Mouse (Mus musculus) midbrain, postnatal 0 days (tissue): ENCODE results near the gene Gpr156. TPM values are rescaled to one million over a fixed set of nuclear protein-coding genes. Genes with fewer than 3 reads are reported as not detected.

ENCODE experiments used
- ATAC-seq: fragments of 200-750 bp; cut with Nextera tagmentation; 2 replicates; pipeline ENCODE4 v1.8.0; 2017; ENCODE audit warnings: moderate number of reproducible peaks, mild to moderate bottlenecking, moderate TSS enrichment, moderate library complexity; ENCODE audit not compliant: low FRiP score
- DNase-seq: peaks from one replicate; pipeline ENCODE4 v3.0.0-alpha.2; 2015; ENCODE audit warnings: low spot score
- H3K27ac ChIP-seq: fragments of 300-500 bp; sonication (generic); 2 replicates; pipeline ENCODE4 v1.5.1; 2014; ENCODE audit warnings: low read depth, mild to moderate bottlenecking, low read length, mixed read lengths
- H3K27me3 ChIP-seq: fragments of 300-500 bp; sonication (generic); 2 replicates; pipeline ENCODE4 v1.6.1; 2014; ENCODE audit warnings: low read length, control low read depth, mixed read lengths; ENCODE audit not compliant: insufficient read depth
- H3K36me3 ChIP-seq: fragments of 300-500 bp; sonication (generic); 2 replicates; pipeline ENCODE4 v1.6.1; 2014; ENCODE audit warnings: low read length, control low read depth, mixed read lengths; ENCODE audit not compliant: insufficient read depth
- H3K4me1 ChIP-seq: fragments of 300-500 bp; sonication (generic); 2 replicates; pipeline ENCODE4 v1.6.1; 2014; ENCODE audit warnings: mild to moderate bottlenecking, control low read depth, antibody characterized with exemption, low read length, mixed read lengths; ENCODE audit not compliant: insufficient read depth
- H3K4me2 ChIP-seq: fragments of 300-500 bp; sonication (generic); 2 replicates; pipeline ENCODE4 v1.6.1; 2014; ENCODE audit warnings: low read depth, mild to moderate bottlenecking, low read length, mixed read lengths; ENCODE audit not compliant: poor library complexity, severe bottlenecking
- H3K4me3 ChIP-seq: fragments of 300-500 bp; sonication (generic); 2 replicates; pipeline ENCODE4 v1.5.1; 2014; ENCODE audit warnings: low read depth, mild to moderate bottlenecking, low read length, moderate library complexity
- H3K9ac ChIP-seq: fragments of 300-500 bp; sonication (generic); replicated peaks from 2 replicates; pipeline ENCODE4 v1.6.1; 2014; ENCODE audit warnings: mild to moderate bottlenecking, low read length, moderate library complexity, mixed read lengths; ENCODE audit not compliant: poor library complexity, severe bottlenecking
- H3K9me3 ChIP-seq: fragments of 300-500 bp; sonication (generic); 2 replicates; pipeline ENCODE4 v1.6.1; 2016; ENCODE audit warnings: low read length, control low read depth
- CTCF ChIP-seq: IDR thresholded peaks from 2 replicates; pipeline ENCODE4 v1.5.1; 2016; ENCODE audit warnings: antibody characterized with exemption, mild to moderate bottlenecking
- WGBS: fragments of 180-500 bp; shearing (Covaris S2); extraction: QIAGEN DNeasy Blood & Tissue Kit; methylation state at CpG from one replicate; pipeline ENCODE4 v1.1.7; 2014; 5-methylcytosine and 5-hydroxymethylcytosine counted together
- polyA plus RNA-seq: library from polyadenylated mRNA; unstranded; fragments of >200 nt; fragmentation: Nextera tagmentation; extraction: Ambion mirVana; gene quantifications from 2 replicates; pipeline ENCODE4 v1.2.1, GENCODE M21; 2015
- total RNA-seq: library from RNA; depleted of rRNA; stranded (reverse); fragments of >200 nt; gene quantifications from 2 replicates; pipeline ENCODE4 v1.2.3, GENCODE M21; 2014

Gpr156 gene
- total and polyA plus RNA-seq, 2 experiments from 2014 or later: 2.9 to 6.1 TPM

DNA sequence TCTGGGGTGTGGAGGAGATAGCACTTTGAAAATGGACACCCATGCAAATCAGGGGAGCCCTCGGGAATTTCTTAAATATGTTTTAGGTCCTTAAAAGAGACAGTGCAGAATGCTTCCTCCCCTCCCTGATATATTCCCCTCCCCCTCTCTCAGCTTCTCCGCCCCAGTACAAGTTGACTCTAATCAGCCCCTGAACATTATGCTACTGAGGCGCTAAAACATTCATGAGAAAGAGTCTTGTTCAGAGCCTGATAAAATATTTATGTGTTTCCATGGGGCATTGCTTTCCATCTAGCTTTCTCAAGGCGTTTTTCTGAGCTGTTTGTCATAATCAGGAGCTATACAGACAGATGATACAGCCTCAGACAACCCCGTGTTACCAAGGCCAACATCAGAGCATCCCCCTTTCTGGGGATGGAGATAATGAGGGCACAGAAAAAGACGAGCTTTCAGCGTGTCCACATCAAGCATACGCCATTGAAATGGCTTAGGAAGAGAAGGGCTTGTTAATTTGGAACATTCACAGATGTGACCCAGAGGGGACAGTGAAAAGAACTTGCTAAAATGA lies 4.6 kb downstream of the Gpr156 start:
- H3K27ac ChIP-seq: peak overlapping the region; percentile 47; the same call in 1 of the 2 replicates
- WGBS: 22% methylated on average over 8 of the region's 8 CpGs
- H3K4me2 ChIP-seq: no peak overlapping the region
- no peak overlapping the region for H3K9ac ChIP-seq
- no peak for DNase-seq
- H3K4me3 ChIP-seq: no peak overlapping the region
- ATAC-seq: peak; percentile 66; the same call in 1 of the 2 replicates
- H3K36me3 ChIP-seq: no peaks in the 10 kb centered on the region
- H3K27me3 ChIP-seq: no peaks in the 10 kb centered on the region
- no peaks in the 10 kb centered on the region for H3K9me3 ChIP-seq
- TF ChIP-seq CTCF: no peak
- peaks cover 5% of the 10 kb centered on the region; the same call in 1 of the 2 replicates for H3K4me1 ChIP-seq

DNA sequence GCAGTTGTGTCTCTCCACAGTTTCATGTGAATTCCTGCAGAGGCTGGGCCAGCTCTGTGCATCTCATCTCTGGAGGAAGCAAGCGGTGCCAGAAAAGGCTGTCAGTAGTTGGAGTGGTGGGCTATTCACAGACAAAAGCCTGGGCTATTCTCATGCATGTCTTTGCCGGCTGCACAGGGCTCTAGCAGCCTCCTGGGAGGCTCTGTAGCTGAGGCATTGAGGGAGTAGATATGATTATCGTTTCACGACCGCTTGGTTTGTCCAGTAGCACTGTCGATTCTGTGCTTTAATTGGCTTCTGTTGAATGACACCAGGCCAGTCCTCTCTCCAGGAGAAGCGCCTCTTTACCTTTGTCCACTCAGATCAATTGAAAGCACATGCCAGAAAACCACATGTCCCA lies 9.8 kb downstream of the Gpr156 start:
- no peak overlapping the region for H3K4me3 ChIP-seq
- 14% methylated on average over 7 of the region's 7 CpGs for WGBS
- TF ChIP-seq CTCF: no peak
- H3K27me3 ChIP-seq: no peaks in the 10 kb centered on the region
- H3K4me2 ChIP-seq: peak overlapping the region; percentile 24
- H3K9ac ChIP-seq: no peak overlapping the region
- peak; percentile 44; the same call in 1 of the 2 replicates for ATAC-seq
- H3K9me3 ChIP-seq: no peaks in the 10 kb centered on the region
- peak overlapping the region; percentile 59; the same call in 1 of the 2 replicates for H3K27ac ChIP-seq
- no peaks in the 10 kb centered on the region for H3K36me3 ChIP-seq
- DNase-seq: peak; percentile 63
- H3K4me1 ChIP-seq: no peaks in the 10 kb centered on the region

- Histone ChIP-seq H3K27me3 (no peaks in the 10 kb centered on the region), H3K4me2 (no peak overlapping the region), H3K4me3 (no peak overlapping the region), H3K36me3 (no peaks in the 10 kb centered on the region), H3K9me3 (no peaks in the 10 kb centered on the region), H3K9ac (no peak overlapping the region), H3K4me1 (no peaks in the 10 kb centered on the region), H3K27ac (no peak overlapping the region)
- DNase-seq (no peak), ATAC-seq (no peak)
- 13% methylated on average over 4 of the region's 4 CpGs for WGBS
- TF ChIP-seq CTCF: no peak
Observed at GRCm38 (mm10) chr16:37927117-37927516, 10.8 kb downstream of the Gpr156 start.

DNA sequence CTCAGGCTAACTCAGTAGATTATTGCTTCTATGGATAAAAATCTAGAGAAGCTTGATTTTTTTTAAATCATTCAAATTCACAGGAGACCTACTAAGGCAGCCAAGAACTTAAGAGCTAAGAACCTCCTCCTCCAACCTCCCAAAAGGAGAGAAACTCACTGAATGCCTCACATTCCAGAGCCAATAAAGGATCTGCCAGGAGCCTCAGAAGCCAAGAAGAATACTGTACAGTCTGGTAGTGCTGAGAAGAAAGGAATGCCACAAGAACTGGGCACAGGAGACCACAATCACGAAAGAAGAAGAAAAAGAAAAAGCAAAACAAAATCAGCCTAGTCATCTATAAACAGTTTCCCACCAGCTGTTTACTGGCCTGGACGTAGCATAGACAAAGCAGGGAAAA lies 12.7 kb downstream of the Gpr156 start:
- no peak overlapping the region for H3K9ac ChIP-seq
- no peak overlapping the region for H3K4me3 ChIP-seq
- H3K4me1 ChIP-seq: no peaks in the 10 kb centered on the region
- no peak overlapping the region for H3K27ac ChIP-seq
- WGBS: 66% methylated on average over 2 of the region's 2 CpGs
- no peak overlapping the region for H3K4me2 ChIP-seq
- TF ChIP-seq CTCF: no peak
- no peaks in the 10 kb centered on the region for H3K36me3 ChIP-seq
- no peaks in the 10 kb centered on the region for H3K9me3 ChIP-seq
- no peaks in the 10 kb centered on the region for H3K27me3 ChIP-seq
- no peak for DNase-seq
- ATAC-seq: no peak

- no peak overlapping the region for H3K4me2 ChIP-seq
- no peaks in the 10 kb centered on the region for H3K9me3 ChIP-seq
- TF ChIP-seq CTCF: peak; percentile 29; the same call in 1 of the 2 replicates
- DNase-seq (no peak), ATAC-seq (no peak)
- no peaks in the 10 kb centered on the region for H3K4me1 ChIP-seq
- no peaks in the 10 kb centered on the region for H3K36me3 ChIP-seq
- WGBS: 81% methylated on average over 2 of the region's 2 CpGs
- H3K27me3 ChIP-seq: no peaks in the 10 kb centered on the region
- H3K4me3 ChIP-seq: no peak overlapping the region
- no peak overlapping the region for H3K27ac ChIP-seq
- H3K9ac ChIP-seq: no peak overlapping the region
Observed at GRCm38 (mm10) chr16:37929626-37930025, 13.3 kb downstream of the Gpr156 start.

DNA sequence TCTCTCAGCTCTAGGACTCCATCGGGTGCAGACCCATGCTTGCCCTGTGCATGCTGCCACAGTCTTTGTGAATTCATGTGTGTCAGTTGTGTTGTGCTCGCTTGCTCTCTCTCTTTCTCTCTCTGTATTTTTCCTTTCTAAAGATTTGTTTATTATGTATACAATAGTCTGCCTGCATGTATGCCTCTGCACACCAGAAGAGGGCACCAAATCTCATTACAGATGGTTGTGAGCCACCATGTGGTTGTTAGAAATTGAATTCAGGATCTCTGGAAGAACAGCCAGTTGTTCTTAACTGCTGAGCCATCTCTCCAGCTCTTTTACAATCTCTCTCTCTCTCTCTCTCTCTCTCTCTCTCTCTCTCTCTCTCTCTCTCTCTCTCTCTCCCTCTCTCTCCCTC lies 18.6 kb downstream of the Gpr156 start:
- WGBS: 86% methylated on average over 2 of the region's 2 CpGs

More for the DNA sequence above, 18.6 kb downstream of the Gpr156 start:
- DNase-seq: no peak
- Histone ChIP-seq H3K27ac (no peak overlapping the region), H3K27me3 (no peaks in the 10 kb centered on the region), H3K4me1 (peaks cover 4% of the 10 kb centered on the region; the same call in 1 of the 2 replicates), H3K9me3 (no peaks in the 10 kb centered on the region), H3K4me2 (no peak overlapping the region), H3K4me3 (no peak overlapping the region), H3K9ac (no peak overlapping the region), H3K36me3 (no peaks in the 10 kb centered on the region)
- ATAC-seq: no peak
- TF ChIP-seq CTCF: peak; percentile 27
